ENCODE assay signal across 10 mouse cellular contexts in genomic region chr8:117156149-117156548, GRCm38 (mm10). TPM values are rescaled to one million over a fixed set of nuclear protein-coding genes. Genes with fewer than 3 reads are reported as not detected.
DNase-seq lines count a peak whose midpoint lies in the region; ATAC-seq and TF ChIP-seq lines count a peak whose summit lies in the region.
"Had no signal": no experiment of that assay in that cellular context is flagged by ENCODE, and none has a peak within 500 bp of the region (broad histone marks: within the 10 kb centered on the region; RNA-seq: fewer than 3 reads in every experiment).

No protein-coding gene starts in this region.

- peaks cover 22% of the 10 kb centered on the region for H3K4me1 ChIP-seq in kidney, embryonic 16.5 days (ENCODE audit: insufficient read depth, low read length)
- H3K4me1 ChIP-seq in kidney, adult 2 months (ENCODE audit: control insufficient read depth, insufficient read depth, low read length), result peaks cover 11% of the 10 kb centered on the region
- H3K4me1 ChIP-seq in embryonic facial prominence, embryonic 15.5 days, result peaks cover 24% of the 10 kb centered on the region
- peaks cover 18% of the 10 kb centered on the region for H3K4me1 ChIP-seq in intestine, embryonic 15.5 days (replicated peaks)
- H3K4me1 ChIP-seq in midbrain, embryonic 16.5 days (ENCODE audit: control insufficient read depth, insufficient read depth, low read length), result peaks cover 31% of the 10 kb centered on the region

- H3K27ac ChIP-seq in kidney, embryonic 16.5 days (ENCODE audit: low read length), result no peak overlapping the region
- H3K27ac ChIP-seq in kidney, adult 2 months (ENCODE audit: insufficient read depth, low read depth, low read length), result no peak overlapping the region
- H3K27ac ChIP-seq in embryonic facial prominence, embryonic 15.5 days (replicated peaks), result no peak overlapping the region
- H3K27ac ChIP-seq in intestine, embryonic 15.5 days, result no peak overlapping the region
- no peak overlapping the region for H3K27ac ChIP-seq in midbrain, embryonic 16.5 days (ENCODE audit: low read length)

- no peaks in the 10 kb centered on the region for H3K36me3 ChIP-seq in kidney, embryonic 16.5 days (ENCODE audit: insufficient read depth, low read length)
- no peaks in the 10 kb centered on the region for H3K36me3 ChIP-seq in kidney, adult 2 months (ENCODE audit: control insufficient read depth, insufficient read depth, low read length)
- H3K36me3 ChIP-seq in embryonic facial prominence, embryonic 15.5 days, result no peaks in the 10 kb centered on the region
- H3K36me3 ChIP-seq in intestine, embryonic 15.5 days, result no peaks in the 10 kb centered on the region
- no peaks in the 10 kb centered on the region for H3K36me3 ChIP-seq in midbrain, embryonic 16.5 days (ENCODE audit: control insufficient read depth, insufficient read depth, low read length)

- no peak overlapping the region for H3K9ac ChIP-seq in kidney, embryonic 16.5 days (replicated peaks; ENCODE audit: low read length)
- no peak overlapping the region for H3K9ac ChIP-seq in embryonic facial prominence, embryonic 15.5 days
- no peak overlapping the region for H3K9ac ChIP-seq in intestine, embryonic 15.5 days
- no peak overlapping the region for H3K9ac ChIP-seq in midbrain, embryonic 16.5 days (ENCODE audit: low read depth, low read length)

- no peaks in the 10 kb centered on the region for H3K9me3 ChIP-seq in kidney, embryonic 16.5 days (ENCODE audit: low read length)
- H3K9me3 ChIP-seq in embryonic facial prominence, embryonic 15.5 days (replicated peaks), result no peaks in the 10 kb centered on the region
- H3K9me3 ChIP-seq in intestine, embryonic 15.5 days, result no peaks in the 10 kb centered on the region
- H3K9me3 ChIP-seq in midbrain, embryonic 16.5 days (replicated peaks; ENCODE audit: control insufficient read depth, low read length, poor library complexity, severe bottlenecking), result no peaks in the 10 kb centered on the region

- 0 out of 2 replicates have a peak overlapping the region, but pooled peaks have one; percentile 88 for H3K4me2 ChIP-seq in kidney, embryonic 16.5 days (replicated peaks; ENCODE audit: low read depth, low read length)
- peak overlapping the region; percentile 82; the same call in 1 of the 2 replicates for H3K4me2 ChIP-seq in embryonic facial prominence, embryonic 15.5 days (replicated peaks)
- peak overlapping the region; percentile 26; the same call in 1 of the 2 replicates for H3K4me2 ChIP-seq in intestine, embryonic 15.5 days (replicated peaks)
- peak overlapping the region; percentile 99; the same call in 1 of the 2 replicates for H3K4me2 ChIP-seq in midbrain, embryonic 16.5 days (ENCODE audit: low read length)

- H3K27me3 ChIP-seq in kidney, embryonic 16.5 days (ENCODE audit: insufficient read depth, low read length), result no peaks in the 10 kb centered on the region
- no peaks in the 10 kb centered on the region for H3K27me3 ChIP-seq in kidney, adult 2 months (replicated peaks; ENCODE audit: control insufficient read depth, insufficient read depth, low read length)
- no peaks in the 10 kb centered on the region for H3K27me3 ChIP-seq in embryonic facial prominence, embryonic 15.5 days
- no peaks in the 10 kb centered on the region for H3K27me3 ChIP-seq in intestine, embryonic 15.5 days (replicated peaks)
- H3K27me3 ChIP-seq in midbrain, embryonic 16.5 days (ENCODE audit: control insufficient read depth, insufficient read depth, low read depth, low read length), result no peaks in the 10 kb centered on the region

- TF ChIP-seq POLR2A in kidney, adult 2 months (IDR thresholded peaks at IDR 0.05; ENCODE audit: low read depth, low read length), result no peak

- TF ChIP-seq CTCF in kidney, adult 2 months (conservative IDR thresholded peaks at IDR 0.05; ENCODE audit: insufficient read depth, insufficient read length, low read depth, low read length), result no peak

- DNase-seq in kidney, adult 2 months, result no peak
- no peak for DNase-seq in cerebellum, adult 18-20 months
- no peak for DNase-seq in gastrocnemius, adult 8-10 months (ENCODE audit: low spot score in 2 of 2)
- DNase-seq: cerebellum, adult 2 months; left cerebral cortex, postnatal 4 days; retina, postnatal 1 day had no signal

- WGBS in kidney, embryonic 16.5 days, result 89% methylated on average over 4 of the region's 4 CpGs
- WGBS in kidney, adult 2 months, result 86% methylated on average over 4 of the region's 4 CpGs
- WGBS in embryonic facial prominence, embryonic 15.5 days, result 87% methylated on average over 4 of the region's 4 CpGs
- 79% methylated on average over 4 of the region's 4 CpGs for WGBS in intestine, embryonic 15.5 days
- 92% methylated on average over 4 of the region's 4 CpGs for WGBS in midbrain, embryonic 16.5 days

- ATAC-seq in kidney, embryonic 16.5 days (ENCODE audit: low FRiP score, low TSS enrichment), result no peak
- no peak for ATAC-seq in embryonic facial prominence, embryonic 15.5 days (ENCODE audit: insufficient number of reproducible peaks, low FRiP score, low TSS enrichment, low read depth)
- ATAC-seq in intestine, embryonic 15.5 days, result no peak
- no peak for ATAC-seq in midbrain, embryonic 16.5 days

- H3K4me3 ChIP-seq in kidney, embryonic 16.5 days (ENCODE audit: low read length), result no peak overlapping the region
- no peak overlapping the region for H3K4me3 ChIP-seq in kidney, adult 2 months (ENCODE audit: insufficient read depth, low read depth, low read length)
- H3K4me3 ChIP-seq in embryonic facial prominence, embryonic 15.5 days (replicated peaks), result no peak overlapping the region
- no peak overlapping the region for H3K4me3 ChIP-seq in intestine, embryonic 15.5 days (replicated peaks)
- no peak overlapping the region for H3K4me3 ChIP-seq in midbrain, embryonic 16.5 days (ENCODE audit: low read depth, low read length)

RNA-seq across cellular contexts. Expression of gene Gan, which starts 1.8 kb away (rescaled TPM):
- 1.6 and 1.8 TPM in 2 replicates for polyA plus RNA-seq in kidney, embryonic 16.5 days (2015; fragmentation: Nextera tagmentation; extraction: Ambion mirVana)
- 3.1 and 3.4 TPM in 2 replicates for polyA plus RNA-seq in kidney, adult 2 months (2012; rRNA removed)
- polyA plus RNA-seq in embryonic facial prominence, embryonic 15.5 days (2015; fragmentation: Nextera tagmentation; extraction: Ambion mirVana), result 2.9 and 3.3 TPM in 2 replicates
- 2.1 and 2.5 TPM in 2 replicates for polyA plus RNA-seq in intestine, embryonic 15.5 days (2015; fragmentation: Nextera tagmentation; extraction: Ambion mirVana)
- polyA plus RNA-seq in midbrain, embryonic 16.5 days (2015; fragmentation: Nextera tagmentation; extraction: Ambion mirVana), result 3.2 and 3.4 TPM in 2 replicates
- 1 to 10 TPM; 4.7 to 5.5 (median 4.9) TPM for total RNA-seq in gastrocnemius, adult 8-10 months (2022)

Comparison
In these comparisons a context has a peak if more than half of its experiments do, and no peak if none do; other contexts are left out.
1. H3K4me2 ChIP-seq: peak in every context shown above with its lines; median percentile 99 in midbrain, embryonic 16.5 days; 88 in kidney, embryonic 16.5 days; 82 in embryonic facial prominence, embryonic 15.5 days; 26 in intestine, embryonic 15.5 days.